Mouse (Mus musculus): Measurements from ENCODE around the gene Padi2. TPM values are rescaled to one million over a fixed set of nuclear protein-coding genes. Genes with fewer than 3 reads are reported as not detected.

The Padi2 gene
- polyA plus RNA-seq, 1 experiment from 2014 or later: 0.95 TPM

GRCm38 (mm10) chr4:140962207-140962909 lies 56.2 kb downstream of the Padi2 start:
- H3K4me3 ChIP-seq (ENCODE audit: low read depth, low read length): peak overlapping the region; percentile 97
- peak overlapping the region; percentile 93 for H3K9ac ChIP-seq (replicated peaks; ENCODE audit: low read depth, low read length)
- peaks cover 11% of the 10 kb centered on the region for H3K4me1 ChIP-seq (ENCODE audit: control insufficient read depth, insufficient read depth, low read length)
- no peaks in the 10 kb centered on the region for H3K27me3 ChIP-seq (ENCODE audit: control insufficient read depth, insufficient read depth, low read length)
- ATAC-seq (ENCODE audit: low read depth): no peak
- WGBS: 79% methylated on average over 8 of the region's 8 CpGs
- H3K4me2 ChIP-seq (ENCODE audit: low read depth, low read length): peak overlapping the region; percentile 88
- H3K9me3 ChIP-seq (ENCODE audit: control insufficient read depth, low read length): no peaks in the 10 kb centered on the region
- H3K36me3 ChIP-seq (ENCODE audit: control insufficient read depth, insufficient read depth, low read length): peaks cover 8% of the 10 kb centered on the region
- H3K27ac ChIP-seq (ENCODE audit: low read depth, low read length): no peak overlapping the region

- Histone ChIP-seq H3K9ac (replicated peaks; ENCODE audit: low read depth, low read length) (no peak overlapping the region; the same call in 1 of the 2 replicates), H3K4me3 (ENCODE audit: low read depth, low read length) (peak overlapping the region; percentile 97; the same call in 1 of the 2 replicates), H3K9me3 (ENCODE audit: control insufficient read depth, low read length) (no peaks in the 10 kb centered on the region)
Observed at GRCm38 (mm10) chr4:140962950-140963349, 56.8 kb downstream of the Padi2 start.

GRCm38 (mm10) chr4:140963941-140964597 lies 57.9 kb downstream of the Padi2 start:
- H3K4me3 ChIP-seq (ENCODE audit: low read depth, low read length): no peak overlapping the region
- H3K9ac ChIP-seq (replicated peaks; ENCODE audit: low read depth, low read length): no peak overlapping the region
- peaks cover 15% of the 10 kb centered on the region for H3K36me3 ChIP-seq (ENCODE audit: control insufficient read depth, insufficient read depth, low read length)
- ATAC-seq (ENCODE audit: low read depth): no peak
- H3K27ac ChIP-seq (ENCODE audit: low read depth, low read length): no peak overlapping the region
- 79% methylated on average over 9 of the region's 9 CpGs for WGBS
- no peaks in the 10 kb centered on the region for H3K27me3 ChIP-seq (ENCODE audit: control insufficient read depth, insufficient read depth, low read length)
- H3K9me3 ChIP-seq (ENCODE audit: control insufficient read depth, low read length): no peaks in the 10 kb centered on the region
- H3K4me1 ChIP-seq (ENCODE audit: control insufficient read depth, insufficient read depth, low read length): peaks cover 11% of the 10 kb centered on the region
- no peak overlapping the region for H3K4me2 ChIP-seq (ENCODE audit: low read depth, low read length)

More at GRCm38 (mm10) chr4:140962950-140963349, 56.8 kb downstream of the Padi2 start:
- no peak overlapping the region for H3K27ac ChIP-seq (ENCODE audit: low read depth, low read length)
- H3K4me1 ChIP-seq (ENCODE audit: control insufficient read depth, insufficient read depth, low read length): peaks cover 11% of the 10 kb centered on the region
- WGBS: 37% methylated on average over 5 of the region's 5 CpGs
- peaks cover 8% of the 10 kb centered on the region for H3K36me3 ChIP-seq (ENCODE audit: control insufficient read depth, insufficient read depth, low read length)
- 0 out of 2 replicates have a peak overlapping the region, but pooled peaks have one; percentile 88 for H3K4me2 ChIP-seq (ENCODE audit: low read depth, low read length)
- no peaks in the 10 kb centered on the region for H3K27me3 ChIP-seq (ENCODE audit: control insufficient read depth, insufficient read depth, low read length)
- no peak for ATAC-seq (ENCODE audit: low read depth)

GRCm38 (mm10) chr4:140964620-140965019 lies 58.5 kb downstream of the Padi2 start:
- 19% methylated on average over 7 of the region's 7 CpGs for WGBS
- Histone ChIP-seq H3K27me3 (ENCODE audit: control insufficient read depth, insufficient read depth, low read length) (no peaks in the 10 kb centered on the region), H3K27ac (ENCODE audit: low read depth, low read length) (no peak overlapping the region), H3K4me3 (ENCODE audit: low read depth, low read length) (no peak overlapping the region), H3K4me1 (ENCODE audit: control insufficient read depth, insufficient read depth, low read length) (peaks cover 11% of the 10 kb centered on the region), H3K9me3 (ENCODE audit: control insufficient read depth, low read length) (no peaks in the 10 kb centered on the region), H3K4me2 (ENCODE audit: low read depth, low read length) (no peak overlapping the region), H3K36me3 (ENCODE audit: control insufficient read depth, insufficient read depth, low read length) (peaks cover 15% of the 10 kb centered on the region), H3K9ac (replicated peaks; ENCODE audit: low read depth, low read length) (no peak overlapping the region)
- ATAC-seq (ENCODE audit: low read depth): peak; percentile 47; the same call in 1 of the 2 replicates

GRCm38 (mm10) chr4:140967386-140968159 lies 61.4 kb downstream of the Padi2 start:
- Histone ChIP-seq H3K36me3 (ENCODE audit: control insufficient read depth, insufficient read depth, low read length) (peaks cover 40% of the 10 kb centered on the region), H3K27me3 (ENCODE audit: control insufficient read depth, insufficient read depth, low read length) (no peaks in the 10 kb centered on the region), H3K4me1 (ENCODE audit: control insufficient read depth, insufficient read depth, low read length) (peaks cover 4% of the 10 kb centered on the region), H3K4me2 (ENCODE audit: low read depth, low read length) (no peak overlapping the region), H3K9ac (replicated peaks; ENCODE audit: low read depth, low read length) (no peak overlapping the region), H3K9me3 (ENCODE audit: control insufficient read depth, low read length) (no peaks in the 10 kb centered on the region), H3K27ac (ENCODE audit: low read depth, low read length) (no peak overlapping the region), H3K4me3 (ENCODE audit: low read depth, low read length) (no peak overlapping the region)
- WGBS: 91% methylated on average over 11 of the region's 11 CpGs
- no peak for ATAC-seq (ENCODE audit: low read depth)

- WGBS: 90% methylated on average over 13 of the region's 13 CpGs
- no peaks in the 10 kb centered on the region for H3K4me1 ChIP-seq (ENCODE audit: control insufficient read depth, insufficient read depth, low read length)
- ATAC-seq (ENCODE audit: low read depth): no peak
- no peak overlapping the region for H3K4me3 ChIP-seq (ENCODE audit: low read depth, low read length)
- peaks cover 73% of the 10 kb centered on the region for H3K36me3 ChIP-seq (ENCODE audit: control insufficient read depth, insufficient read depth, low read length)
- no peak overlapping the region for H3K9ac ChIP-seq (replicated peaks; ENCODE audit: low read depth, low read length)
- H3K27me3 ChIP-seq (ENCODE audit: control insufficient read depth, insufficient read depth, low read length): no peaks in the 10 kb centered on the region
- H3K4me2 ChIP-seq (ENCODE audit: low read depth, low read length): no peak overlapping the region
- no peaks in the 10 kb centered on the region for H3K9me3 ChIP-seq (ENCODE audit: control insufficient read depth, low read length)
- no peak overlapping the region for H3K27ac ChIP-seq (ENCODE audit: low read depth, low read length)
Observed at GRCm38 (mm10) chr4:140971691-140972090, 65.5 kb downstream of the Padi2 start.

GRCm38 (mm10) chr4:140974408-140974807 lies 68.3 kb downstream of the Padi2 start:
- 93% methylated on average over 6 of the region's 6 CpGs for WGBS
- H3K9me3 ChIP-seq (ENCODE audit: control insufficient read depth, low read length): no peaks in the 10 kb centered on the region
- H3K4me1 ChIP-seq (ENCODE audit: control insufficient read depth, insufficient read depth, low read length): no peaks in the 10 kb centered on the region
- H3K9ac ChIP-seq (replicated peaks; ENCODE audit: low read depth, low read length): no peak overlapping the region
- H3K4me3 ChIP-seq (ENCODE audit: low read depth, low read length): no peak overlapping the region
- H3K36me3 ChIP-seq (ENCODE audit: control insufficient read depth, insufficient read depth, low read length): peaks cover 77% of the 10 kb centered on the region
- no peak overlapping the region for H3K27ac ChIP-seq (ENCODE audit: low read depth, low read length)
- H3K27me3 ChIP-seq (ENCODE audit: control insufficient read depth, insufficient read depth, low read length): no peaks in the 10 kb centered on the region
- no peak overlapping the region for H3K4me2 ChIP-seq (ENCODE audit: low read depth, low read length)
- ATAC-seq (ENCODE audit: low read depth): no peak

- H3K4me3 ChIP-seq (ENCODE audit: low read depth, low read length): no peak overlapping the region
- H3K9me3 ChIP-seq (ENCODE audit: control insufficient read depth, low read length): no peaks in the 10 kb centered on the region
- H3K4me1 ChIP-seq (ENCODE audit: control insufficient read depth, insufficient read depth, low read length): no peaks in the 10 kb centered on the region
- no peak overlapping the region for H3K27ac ChIP-seq (ENCODE audit: low read depth, low read length)
- no peak for ATAC-seq (ENCODE audit: low read depth)
- H3K9ac ChIP-seq (replicated peaks; ENCODE audit: low read depth, low read length): no peak overlapping the region
- H3K27me3 ChIP-seq (ENCODE audit: control insufficient read depth, insufficient read depth, low read length): no peaks in the 10 kb centered on the region
- no peak overlapping the region for H3K4me2 ChIP-seq (ENCODE audit: low read depth, low read length)
- 95% methylated on average over 7 of the region's 7 CpGs for whole genome bisulfite sequencing
- H3K36me3 ChIP-seq (ENCODE audit: control insufficient read depth, insufficient read depth, low read length): peaks cover 77% of the 10 kb centered on the region
Observed at GRCm38 (mm10) chr4:140975356-140975755, 69.2 kb downstream of the Padi2 start.
